Mouse (Mus musculus) olfactory bulb, adult 2 months (tissue): Measurements from ENCODE around the gene Srcin1.

Experiments
- CTCF ChIP-seq: fragments of 200-500 bp; IDR thresholded peaks from 2 replicates; pipeline ENCODE4 v1.5.1; 2012; ENCODE audit warnings: low read depth, mild to moderate bottlenecking, low read length, moderate library complexity; ENCODE audit not compliant: insufficient read depth
- POLR2A ChIP-seq: fragments of 200-500 bp; IDR thresholded peaks from 2 replicates; pipeline ENCODE4 v1.6.1; 2012; ENCODE audit warnings: mild to moderate bottlenecking, low read depth, low read length, moderate library complexity; ENCODE audit not compliant: insufficient read depth

- no peak for TF ChIP-seq CTCF
- TF ChIP-seq POLR2A = no peak
These were observed 8.5 kb upstream of the Srcin1 start for GRCm38 (mm10) chr11:97584476-97584875.
